Mouse (Mus musculus): ENCODE measurements around the gene Gm6169.
A peak's percentile ranks its signal among the peaks of the same experiment; 100 is the strongest.
"Not testable (repeated sequence)": the region's sequence is repeated elsewhere in the genome, so short reads cannot be mapped to it uniquely, and the experiment has no call there.

Gm6169 gene

GRCm38 (mm10) chr13:97099187-97099852 is at the start of gene Gm6169:
Gm6169 (minus strand) TSS chr13:97099237.
- DNase-seq (ENCODE audit: low spot score) = peak; percentile 77

DNA sequence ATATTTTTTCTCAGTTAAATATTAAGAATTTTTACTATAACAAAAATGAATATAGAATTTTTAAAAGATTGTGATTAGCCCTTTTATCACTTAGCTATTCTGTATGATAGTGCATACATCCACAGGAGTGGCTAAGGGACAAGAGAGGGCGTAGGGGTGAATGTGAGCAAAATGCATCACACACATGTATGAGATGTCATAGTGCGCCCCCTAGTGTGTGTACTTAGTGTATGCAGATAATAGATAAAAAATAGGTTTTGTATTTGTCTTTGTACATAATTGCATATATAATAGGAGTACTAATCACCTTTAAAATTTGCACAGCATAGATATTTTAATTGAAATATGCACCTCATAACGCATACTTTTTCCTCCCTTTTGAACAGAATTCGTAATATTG is 46.8 kb upstream of the Gm6169 start:
- DNase-seq (ENCODE audit: low spot score) = peak; percentile 67

GRCm38 (mm10) chr13:97142321-97142720 is 43.3 kb upstream of the Gm6169 start:
- DNase-seq (ENCODE audit: low spot score) = no peak

GRCm38 (mm10) chr13:97138404-97138931 is 39.4 kb upstream of the Gm6169 start:
- not testable (repeated sequence) for DNase-seq (ENCODE audit: low spot score)

- peak; percentile 82 for DNase-seq (ENCODE audit: low spot score)
Measured at GRCm38 (mm10) chr13:97137466-97138400, 38.7 kb upstream of the Gm6169 start, which contains the start of the genes Gfm2 and Nsa2. Gfm2 (plus strand) TSS chr13:97137937. Nsa2 (minus strand) TSS chr13:97137937.

- DNase-seq (ENCODE audit: low spot score) = not testable (repeated sequence)
Measured at GRCm38 (mm10) chr13:97130413-97130812, 31.4 kb upstream of the Gm6169 start.

DNA sequence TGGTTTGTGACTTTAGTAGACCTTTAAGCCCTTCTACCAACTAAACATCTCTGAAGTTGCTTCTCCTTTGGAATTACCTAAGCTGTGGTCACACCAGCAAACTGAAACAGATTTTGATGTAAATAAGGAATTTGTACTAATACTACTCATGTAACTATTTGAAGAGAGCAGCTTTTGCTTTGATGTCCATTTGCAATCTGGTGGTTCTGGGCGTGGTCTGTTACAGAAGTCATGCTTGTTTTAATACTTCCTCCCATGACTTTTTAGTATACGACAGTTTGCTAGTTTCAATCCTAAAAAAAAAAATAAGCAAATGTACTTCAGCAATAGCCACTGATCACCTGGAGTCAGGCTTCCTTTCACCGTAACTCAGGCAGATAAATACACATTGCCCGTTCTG is 30.6 kb upstream of the Gm6169 start:
- DNase-seq (ENCODE audit: low spot score) = not testable (repeated sequence)

- DNase-seq (ENCODE audit: low spot score) = no peak
Measured at GRCm38 (mm10) chr13:97121341-97121740, 22.3 kb upstream of the Gm6169 start.

- no peak for DNase-seq (ENCODE audit: low spot score)
Measured at GRCm38 (mm10) chr13:97109046-97109445, 10.0 kb upstream of the Gm6169 start.

DNA sequence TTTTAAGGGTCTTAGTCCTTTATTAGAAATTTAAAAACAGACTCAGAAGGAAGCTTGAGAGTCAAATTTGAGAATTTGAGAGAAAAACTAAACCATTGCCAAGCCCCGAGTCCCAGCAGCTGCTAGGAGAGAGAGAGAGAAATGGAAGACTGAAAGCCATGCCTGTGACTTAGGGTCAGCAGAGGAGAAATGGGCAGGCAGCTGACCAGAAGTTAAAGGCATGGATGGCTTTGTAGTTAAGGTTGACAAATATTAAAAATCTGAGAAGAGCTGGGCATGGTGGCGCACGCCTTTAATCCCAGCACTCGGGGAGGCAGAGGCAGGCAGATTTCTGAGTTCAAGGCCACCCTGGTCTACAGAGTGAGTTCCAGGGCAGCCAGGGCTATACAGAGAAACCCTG is 8.7 kb upstream of the Gm6169 start:
- DNase-seq (ENCODE audit: low spot score) = not testable (repeated sequence)

- no peak for DNase-seq (ENCODE audit: low spot score)
Measured at GRCm38 (mm10) chr13:97104996-97105395, 6.0 kb upstream of the Gm6169 start.

- no peak for DNase-seq (ENCODE audit: low spot score)
Measured at GRCm38 (mm10) chr13:97095726-97096125, 3.3 kb downstream of the Gm6169 start.

DNA sequence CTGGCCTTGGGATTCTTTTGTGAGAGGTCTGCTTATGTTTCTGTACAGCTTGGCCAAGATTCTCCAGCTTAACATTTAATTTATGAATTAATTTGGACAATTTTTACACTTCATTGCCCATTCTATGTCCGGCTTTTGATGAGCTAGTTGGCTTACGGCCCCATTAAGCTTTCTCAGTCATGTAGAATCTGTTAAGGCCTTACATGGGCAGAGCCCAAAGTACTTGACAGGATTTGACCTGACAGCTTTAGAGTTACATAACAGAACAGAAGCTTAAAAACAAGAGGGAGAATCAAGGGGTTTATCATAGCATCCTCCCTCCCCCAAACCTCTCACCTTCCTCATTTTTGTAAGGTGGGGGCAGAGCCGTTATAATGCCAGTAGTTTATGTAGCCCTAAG is 10.9 kb downstream of the Gm6169 start:
- DNase-seq (ENCODE audit: low spot score) = no peak

- DNase-seq (ENCODE audit: low spot score) = no peak
Measured at GRCm38 (mm10) chr13:97087421-97087820, 11.6 kb downstream of the Gm6169 start.

GRCm38 (mm10) chr13:97086316-97086715 is 12.7 kb downstream of the Gm6169 start:
- DNase-seq (ENCODE audit: low spot score) = no peak

DNA sequence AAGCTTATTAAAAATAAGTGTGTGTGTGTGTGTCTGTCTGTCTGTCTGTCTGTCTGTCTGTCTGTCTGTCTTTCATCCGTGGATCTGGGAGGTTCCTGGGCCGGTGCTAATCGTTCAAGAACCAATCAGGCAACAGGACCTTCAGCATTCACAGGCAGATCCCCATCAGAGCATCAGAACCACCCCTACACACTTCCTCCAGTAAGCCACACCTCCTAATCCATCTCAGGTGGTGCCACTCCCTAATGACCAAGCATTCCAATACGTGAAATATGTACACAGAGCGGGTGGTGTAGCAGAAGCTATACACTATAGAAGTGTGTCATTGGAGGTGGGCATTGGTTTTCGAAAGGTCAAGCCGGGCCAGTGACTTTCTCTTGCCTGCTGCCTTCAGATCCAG is 16.6 kb downstream of the Gm6169 start:
- no peak for DNase-seq (ENCODE audit: low spot score)

DNA sequence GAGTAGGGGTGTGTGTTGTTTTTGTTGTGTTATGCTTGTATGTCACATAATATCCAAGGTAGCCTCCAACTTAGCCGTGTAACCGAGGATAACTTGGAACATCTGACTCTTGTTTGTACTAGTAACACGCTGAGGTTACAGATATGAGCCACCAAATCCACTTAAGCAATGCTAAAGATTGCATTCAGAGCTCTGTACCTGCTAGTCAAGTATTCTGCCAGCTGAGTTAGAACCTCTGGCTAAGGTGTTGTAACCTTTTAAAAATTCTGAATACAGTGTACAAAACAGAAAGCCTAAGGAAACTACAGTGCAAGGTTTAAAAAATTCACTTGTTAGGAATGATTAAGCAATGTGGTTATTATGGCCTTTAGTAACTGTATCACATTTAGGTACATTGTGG is 18.4 kb downstream of the Gm6169 start:
- no peak for DNase-seq (ENCODE audit: low spot score)

- DNase-seq (ENCODE audit: low spot score) = no peak
Measured at GRCm38 (mm10) chr13:97080201-97080600, 18.8 kb downstream of the Gm6169 start.

- no peak for DNase-seq (ENCODE audit: low spot score)
Measured at GRCm38 (mm10) chr13:97077556-97077955, 21.5 kb downstream of the Gm6169 start.

DNA sequence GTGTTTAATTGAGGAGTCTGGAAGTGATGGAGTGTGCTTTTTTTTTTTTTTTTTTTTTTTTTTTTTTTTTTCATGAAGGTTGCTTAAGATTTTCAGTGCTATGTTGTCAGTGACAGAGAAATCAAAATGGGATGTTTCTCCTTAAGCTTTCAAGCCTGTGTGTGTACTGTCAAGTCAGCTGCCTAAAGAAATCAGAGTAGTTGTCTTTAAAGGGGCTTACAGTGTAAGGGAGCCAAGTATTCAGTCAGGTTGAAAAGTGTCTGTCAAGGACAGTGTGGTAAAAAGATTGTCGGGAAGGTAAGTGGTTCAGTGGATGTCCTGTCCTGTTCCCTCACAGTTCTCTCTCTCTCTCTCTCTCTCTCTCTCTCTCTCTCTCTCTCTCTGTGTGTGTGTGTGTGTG is 25.5 kb downstream of the Gm6169 start:
- no peak for DNase-seq (ENCODE audit: low spot score)

DNA sequence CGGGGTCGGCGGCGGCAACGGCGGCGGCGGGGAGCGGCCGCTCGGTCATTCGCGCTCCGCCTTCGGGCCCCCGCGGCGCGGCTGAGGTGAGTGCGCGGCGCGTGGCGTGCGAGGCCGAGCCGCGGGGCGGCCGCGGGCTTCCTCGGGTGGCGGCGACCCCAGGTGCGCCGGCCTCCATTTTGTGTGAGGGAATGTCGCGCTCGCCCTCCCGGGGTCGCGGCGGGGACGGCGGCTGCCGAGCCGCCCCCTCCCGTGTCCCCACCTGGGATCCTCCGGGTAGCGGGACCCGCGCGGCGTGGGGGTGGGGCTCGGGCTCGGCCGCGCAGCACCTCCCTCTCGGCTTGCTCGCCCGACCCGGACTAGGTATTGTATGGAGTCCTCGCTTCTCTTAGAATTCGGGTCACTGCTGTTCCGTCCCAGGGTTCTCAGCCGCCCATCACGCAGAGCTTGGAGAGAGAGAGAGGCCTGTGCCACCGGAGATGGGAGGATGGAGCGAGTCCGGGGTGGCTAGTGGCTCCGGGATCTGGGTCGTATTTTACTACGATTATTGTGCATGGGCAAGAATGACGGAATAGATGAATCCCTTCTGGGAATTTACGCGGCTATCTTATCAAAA is 27.3 kb downstream of the Gm6169 start:
- peak; percentile 76 for DNase-seq (ENCODE audit: low spot score)

DNA sequence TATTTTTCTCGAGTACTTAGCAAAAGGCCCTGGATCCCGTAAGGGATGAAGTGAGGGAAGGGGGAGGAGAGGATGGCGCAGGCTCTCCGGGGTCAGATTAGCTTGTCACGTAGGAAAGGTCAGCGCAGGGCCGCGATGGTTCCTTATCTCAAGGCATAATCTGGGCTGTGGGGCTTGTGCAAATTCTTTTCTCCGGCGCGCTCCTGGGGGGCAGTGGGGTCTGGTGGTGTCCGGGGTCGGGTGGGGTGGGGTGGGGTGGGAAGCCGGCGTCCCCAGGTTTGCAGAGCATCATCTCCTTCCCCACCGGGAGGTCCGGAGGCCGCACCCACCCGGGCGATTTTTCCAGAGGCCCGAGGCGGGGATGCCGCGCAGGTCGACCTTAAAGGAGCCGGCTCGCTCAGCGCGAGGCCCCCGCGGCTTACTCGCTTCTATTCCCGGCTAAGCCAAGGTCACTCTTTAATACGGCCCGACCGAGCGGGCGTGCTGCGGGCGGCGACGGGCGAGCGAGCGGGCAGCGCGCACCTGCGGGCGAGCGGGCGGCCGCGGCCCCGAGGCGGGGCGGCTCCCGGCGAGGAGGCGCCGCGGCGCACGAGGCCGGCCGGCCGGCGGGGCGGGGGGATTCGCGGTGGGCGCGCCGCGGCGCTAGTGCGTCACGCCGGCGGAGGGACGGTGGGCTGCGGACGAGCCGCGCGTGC is 28.0 kb downstream of the Gm6169 start:
- peak; percentile 71 for DNase-seq (ENCODE audit: low spot score)

Measured in testis, postnatal 10 days (tissue).